Mouse (Mus musculus) left cerebral cortex, adult 11 months (tissue): Measurements from ENCODE around the gene Mettl7b.

Source experiments
- DNase-seq: peaks from one replicate; pipeline ENCODE4 v3.0.0; 2022; ENCODE audit warnings: low spot score

The Mettl7b gene

DNA sequence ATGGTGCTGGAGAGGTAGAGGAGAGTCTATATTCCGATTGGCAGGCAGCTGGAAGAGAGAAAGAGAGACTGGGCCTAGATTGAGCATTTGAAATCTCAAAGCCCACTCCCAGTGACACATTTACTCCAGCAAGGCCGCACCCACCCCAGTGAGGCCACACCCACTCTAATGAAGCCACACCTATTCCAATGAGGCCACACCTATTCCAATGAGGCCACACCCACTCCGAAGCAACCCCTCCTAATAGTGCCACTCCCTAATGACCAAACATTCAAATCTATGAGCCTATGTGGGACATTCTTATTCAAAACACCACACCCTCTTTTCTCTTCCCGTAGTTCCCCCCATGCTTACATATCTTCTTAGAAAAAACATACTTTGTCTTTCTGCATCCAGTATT, 13.3 kb downstream of the Mettl7b start:
- no peak for DNase-seq

DNA sequence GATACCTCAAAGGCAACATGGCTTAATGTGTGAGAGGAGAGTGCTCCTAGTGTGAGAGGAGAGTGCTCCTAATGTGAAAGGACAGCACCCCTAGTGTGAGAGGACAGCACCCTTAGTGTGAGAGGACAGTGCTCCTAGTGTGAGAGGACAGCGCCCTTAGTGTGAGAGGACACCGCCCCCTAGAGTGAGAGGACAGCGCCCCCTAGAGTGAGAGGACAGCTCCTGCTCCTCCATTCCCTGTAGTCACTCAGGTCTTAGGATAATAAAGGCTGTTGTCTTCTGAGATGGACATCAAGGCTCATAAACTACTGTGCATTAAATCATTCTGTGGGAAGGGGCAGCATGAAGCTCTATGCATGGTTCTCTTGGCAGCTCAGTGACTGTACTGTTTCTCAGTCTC, 15.1 kb downstream of the Mettl7b start:
- no peak for DNase-seq

DNA sequence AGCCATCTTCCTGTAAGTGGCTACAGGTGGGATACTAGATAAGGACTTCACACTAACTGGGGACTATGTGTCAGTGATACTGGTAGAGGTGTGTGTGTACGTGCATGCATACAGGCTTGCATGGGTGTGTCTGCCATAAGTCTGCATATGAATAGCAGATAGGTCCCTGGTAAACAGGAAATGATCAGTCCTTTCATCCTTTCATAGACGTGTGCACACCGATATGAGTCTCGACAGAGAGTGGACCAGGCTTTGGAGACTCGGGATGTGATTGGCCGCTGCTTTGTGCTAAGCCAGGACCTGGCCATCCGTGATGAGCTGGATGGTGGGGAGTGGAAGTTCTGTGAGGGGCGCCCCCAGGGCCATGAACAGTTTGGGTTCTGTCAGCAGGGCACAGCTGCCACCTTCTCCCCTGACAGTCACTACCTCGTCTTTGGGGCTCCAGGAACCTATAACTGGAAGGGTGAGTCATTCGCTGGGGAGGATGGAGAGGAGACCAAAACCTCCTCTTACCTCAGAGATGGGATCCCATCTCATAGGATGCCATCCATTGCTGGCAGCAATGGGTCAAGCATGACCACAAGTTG, 20.2 kb downstream of the Mettl7b start:
- DNase-seq, result no peak

DNA sequence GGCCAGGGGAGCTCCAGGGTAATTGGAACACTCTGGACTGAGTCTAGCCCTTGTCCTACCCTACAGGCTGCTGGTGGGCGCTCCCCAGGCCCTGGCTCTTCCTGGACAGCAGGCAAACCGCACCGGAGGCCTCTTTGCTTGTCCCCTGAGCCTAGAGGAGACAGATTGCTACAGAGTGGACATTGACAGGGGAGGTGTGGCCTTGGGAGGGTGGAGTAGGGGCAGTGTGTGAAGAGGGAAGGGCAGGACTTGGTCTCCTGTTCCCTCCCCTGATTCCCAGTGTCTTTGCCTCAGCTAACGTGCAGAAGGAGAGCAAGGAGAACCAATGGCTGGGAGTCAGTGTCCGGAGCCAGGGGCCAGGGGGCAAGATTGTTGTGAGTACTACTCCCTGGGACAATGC, 21.8 kb downstream of the Mettl7b start:
- DNase-seq, result no peak

DNA sequence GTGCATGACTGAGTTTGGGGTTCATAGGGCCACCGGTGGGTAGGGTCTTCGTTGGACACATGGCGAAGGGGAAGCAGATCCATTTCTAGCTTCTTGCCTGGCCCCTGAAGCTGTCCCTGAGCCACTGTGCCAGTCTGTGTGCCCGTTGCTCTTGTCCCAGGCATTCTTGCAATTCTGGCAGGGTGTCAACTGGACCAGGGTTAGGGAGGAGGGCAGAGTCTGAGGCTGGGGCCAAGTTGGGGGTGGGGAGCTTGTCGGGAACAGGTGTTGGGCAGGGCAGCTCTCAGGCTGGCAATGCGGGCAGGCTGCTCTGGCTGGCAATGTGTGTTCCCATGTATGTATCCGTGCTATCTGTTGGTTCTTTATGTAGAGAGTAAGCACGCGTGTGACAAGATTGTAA, 22.3 kb downstream of the Mettl7b start:
- no peak for DNase-seq

DNA sequence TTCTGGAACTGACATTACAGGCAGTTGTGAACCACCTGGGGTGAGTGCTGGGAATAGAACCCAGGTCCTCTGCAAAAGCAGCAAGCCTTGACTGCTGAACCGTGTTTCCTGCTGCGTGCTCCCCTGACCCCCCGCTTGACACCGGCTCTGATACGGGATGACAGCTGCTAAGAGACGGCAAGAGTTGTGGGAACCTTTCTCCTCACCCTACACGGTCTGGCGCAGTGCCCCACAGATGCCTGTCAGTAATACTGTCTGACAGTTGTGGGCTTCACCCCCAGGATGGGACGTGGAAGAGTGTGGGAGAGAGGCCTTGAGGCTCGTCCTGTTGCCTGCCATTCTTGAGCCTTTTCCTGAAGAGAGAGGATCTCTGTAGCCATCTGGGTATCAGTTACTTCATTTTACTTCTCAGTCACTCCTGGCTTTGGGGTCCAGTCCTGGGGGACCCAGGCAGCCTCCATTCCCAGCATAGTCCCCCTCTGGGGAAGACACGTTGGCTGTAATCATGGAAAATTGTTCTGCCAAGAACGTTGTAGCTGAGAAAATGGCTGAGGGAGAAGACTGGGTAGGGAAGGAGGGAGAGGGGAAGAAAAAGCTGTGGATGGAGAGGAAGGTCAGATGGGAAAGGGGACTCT, 22.9 kb downstream of the Mettl7b start:
- no peak for DNase-seq

DNA sequence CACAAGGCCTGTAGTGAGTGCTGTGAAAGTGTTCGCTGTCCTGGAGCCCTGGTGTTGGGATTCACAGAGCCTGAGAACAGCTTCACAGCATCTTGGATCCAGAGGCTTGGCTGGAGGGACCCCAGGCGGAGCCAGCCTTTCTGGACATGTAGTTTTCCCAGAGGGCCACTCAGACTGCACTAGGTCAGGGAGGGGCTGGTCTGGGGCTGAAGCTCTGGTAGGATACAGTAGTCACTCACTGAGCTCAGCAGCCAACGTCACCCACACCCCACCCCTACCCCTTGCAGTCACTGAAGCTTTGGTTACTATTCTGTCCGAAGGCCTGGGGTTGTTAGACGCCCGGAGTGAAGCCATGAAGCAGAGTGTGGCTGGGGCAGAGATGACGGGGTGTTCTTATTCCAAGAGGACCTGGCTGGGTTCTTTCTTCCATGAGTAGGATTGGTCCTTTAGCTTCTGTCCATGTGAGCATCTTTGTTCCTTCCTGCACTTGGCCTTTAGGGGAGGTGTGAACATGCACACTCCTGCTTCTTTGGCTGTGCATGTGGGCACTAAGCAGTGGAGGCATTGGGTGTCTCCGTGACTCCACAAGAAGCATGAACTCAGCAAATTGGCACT, 24.9 kb downstream of the Mettl7b start:
- no peak for DNase-seq

DNA sequence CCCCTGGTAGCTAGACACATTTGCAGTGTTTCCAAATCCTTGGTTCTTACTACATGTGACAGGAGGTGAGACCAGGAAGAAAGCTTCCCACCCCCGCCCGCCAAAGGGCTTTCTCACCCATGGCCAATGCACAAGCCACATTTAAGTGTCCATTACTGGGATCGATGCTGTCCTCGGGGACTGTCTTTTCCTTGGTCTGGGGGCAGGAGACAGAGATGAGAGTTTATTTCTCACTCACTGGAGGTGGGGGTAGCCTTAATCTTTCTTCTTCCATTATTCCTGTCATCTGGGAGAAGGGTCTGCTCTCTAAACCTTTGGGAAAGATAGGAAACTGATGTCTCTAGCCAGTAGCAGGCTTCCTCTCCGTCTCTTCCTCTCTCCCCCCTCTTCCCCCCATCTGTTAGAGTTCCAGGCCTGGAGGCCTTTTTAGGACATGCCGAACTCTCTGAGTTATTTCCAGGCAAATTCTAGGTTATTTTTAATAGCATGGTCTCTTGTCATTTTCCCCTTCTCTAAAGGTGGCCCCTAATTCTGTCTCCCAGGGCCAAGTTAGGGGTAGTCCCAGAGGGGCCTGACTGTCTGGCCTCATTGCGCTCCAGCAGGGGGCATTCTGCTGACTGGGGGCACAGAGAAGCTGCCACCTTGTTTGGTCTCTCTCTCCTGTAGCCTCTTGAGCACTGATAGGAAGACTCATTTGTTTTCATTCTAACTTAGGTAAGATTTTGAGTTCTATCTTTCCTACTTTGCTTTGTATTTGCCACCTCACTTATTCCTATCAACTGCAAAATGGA, 25.6 kb downstream of the Mettl7b start:
- DNase-seq, result no peak

DNA sequence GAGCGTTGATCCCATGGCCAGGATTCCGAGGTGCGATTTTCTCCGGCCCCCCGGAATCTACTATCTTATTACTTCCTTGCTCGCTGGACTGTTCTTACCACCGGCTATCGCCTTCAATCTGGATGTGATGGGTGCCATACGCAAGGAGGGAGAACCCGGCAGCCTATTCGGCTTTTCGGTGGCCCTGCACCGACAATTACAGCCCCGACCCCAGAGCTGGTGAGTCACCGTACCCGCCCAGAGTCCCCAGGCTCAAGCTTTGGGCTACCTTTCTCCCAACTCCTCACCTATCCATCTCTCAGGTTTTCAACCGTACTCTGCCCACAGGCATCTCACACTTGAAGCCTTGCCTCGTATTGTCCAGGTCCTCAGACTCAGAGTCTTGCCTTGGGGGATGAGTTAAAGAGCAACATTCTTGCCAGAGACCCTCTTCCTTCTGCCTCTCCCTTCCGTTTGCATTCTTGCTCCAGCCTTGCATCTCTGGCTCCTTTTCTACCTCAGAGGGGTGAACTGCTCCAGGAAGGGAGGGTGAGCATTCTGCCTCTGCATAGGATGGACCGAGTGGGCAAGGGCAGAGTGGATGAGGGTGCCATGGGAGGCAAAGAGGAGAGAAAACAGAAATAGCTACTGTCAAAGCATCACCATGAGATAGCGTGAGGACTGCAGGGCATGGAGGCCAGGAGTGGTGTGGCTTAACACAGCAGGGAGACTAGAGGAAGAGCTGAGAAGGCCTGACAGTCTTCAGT, 26.6 kb downstream of the Mettl7b start:
- DNase-seq, result no peak

DNA sequence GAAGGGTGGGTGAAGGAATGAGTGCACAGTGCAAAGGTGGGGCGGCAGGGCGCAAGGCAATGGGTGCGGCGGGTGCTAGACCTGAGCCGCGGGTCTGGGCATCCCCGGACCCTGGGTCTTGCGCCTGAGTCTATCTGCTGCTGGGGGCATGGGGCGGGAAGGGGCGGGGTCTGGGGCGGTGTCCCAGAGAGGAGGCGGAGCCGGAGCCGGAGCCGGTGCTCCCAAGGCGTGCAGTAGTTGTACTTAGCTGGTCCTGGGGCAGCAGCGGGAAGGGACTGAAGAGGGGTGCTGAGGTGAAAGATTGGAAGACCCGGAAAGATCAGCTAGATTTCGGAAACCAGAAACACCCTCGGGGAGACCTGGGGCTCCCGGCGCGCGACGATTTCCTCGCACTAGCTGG, 27.2 kb downstream of the Mettl7b start, which contains the start of gene Itga7:
Itga7 (plus strand) TSS at position 245 of the 400 bp plus-strand sequence.
- no peak for DNase-seq

DNA sequence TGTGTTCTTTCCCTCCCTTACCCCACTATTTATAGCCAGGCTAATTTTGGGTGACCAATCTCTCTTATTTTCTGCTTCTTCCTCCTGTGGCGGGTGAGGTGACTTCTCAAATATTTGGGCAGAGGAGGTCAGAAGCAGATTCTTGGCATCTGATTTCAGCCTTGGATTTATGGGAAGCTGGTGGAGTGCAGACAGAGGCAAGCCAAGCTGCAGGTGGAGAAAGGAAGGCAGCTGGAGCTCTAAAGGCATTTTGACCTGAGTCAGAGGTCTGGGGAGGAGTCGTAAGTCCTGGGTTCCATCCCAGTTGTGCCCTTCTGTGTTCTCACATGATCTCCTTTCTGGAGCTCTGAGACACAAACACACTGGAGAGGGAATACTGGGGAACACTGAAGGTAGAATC, 29.3 kb downstream of the Mettl7b start:
- no peak for DNase-seq

DNA sequence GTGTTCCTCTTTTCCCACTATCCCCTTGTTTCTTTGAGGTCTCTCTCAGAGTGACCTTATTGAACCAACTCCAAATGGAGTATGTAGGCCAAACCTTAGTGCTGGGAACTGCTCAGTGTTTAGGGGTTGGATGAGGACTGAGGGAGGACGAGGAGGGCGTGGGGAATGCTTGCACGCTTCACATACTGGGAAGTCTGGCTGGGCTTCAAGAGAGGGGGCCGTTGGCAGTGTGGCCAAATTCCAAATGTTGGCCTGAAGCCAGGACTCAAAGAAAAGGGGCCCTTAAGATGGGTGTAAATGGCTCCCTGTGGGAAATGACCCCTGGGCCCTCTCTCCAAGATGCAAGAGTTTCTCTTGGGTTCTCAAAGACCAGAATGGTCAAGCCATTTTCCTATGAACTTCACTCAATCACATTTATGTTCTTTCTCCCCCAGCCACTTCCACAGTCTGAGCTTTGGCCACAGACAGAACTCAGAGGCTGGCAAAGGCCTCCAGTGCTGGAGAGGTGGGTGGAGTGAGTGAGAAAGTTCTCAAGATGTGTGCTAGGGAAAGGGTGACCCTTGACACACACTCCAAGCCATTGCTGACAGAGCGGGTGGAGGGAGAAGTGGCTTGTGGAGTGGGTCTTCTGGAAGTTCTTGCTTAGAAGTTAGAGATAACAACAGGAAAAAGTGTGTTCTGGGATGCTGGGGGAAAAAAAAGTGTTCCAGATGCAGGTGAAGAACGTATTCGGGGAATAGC, 31.0 kb downstream of the Mettl7b start:
- no peak for DNase-seq

DNA sequence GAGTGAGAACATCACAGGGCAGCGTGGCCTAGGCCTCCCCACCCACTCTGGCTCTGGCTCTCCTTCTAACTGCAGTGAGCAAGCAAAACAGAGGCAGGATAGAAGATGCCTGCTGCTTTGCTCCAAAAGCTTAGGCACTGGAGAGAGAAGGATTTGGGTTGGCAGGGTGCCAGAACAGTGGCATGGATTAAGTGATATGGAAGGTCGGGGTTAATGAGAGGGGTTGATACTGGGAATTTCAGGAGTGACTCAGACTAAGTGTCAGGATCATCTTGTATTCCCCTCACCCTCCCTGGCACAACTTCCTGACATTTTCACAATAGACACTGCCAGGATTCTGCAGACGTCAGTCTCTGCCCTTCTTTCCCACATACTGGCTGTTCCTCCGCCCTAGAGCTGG, 32.4 kb downstream of the Mettl7b start:
- DNase-seq, result no peak

DNA sequence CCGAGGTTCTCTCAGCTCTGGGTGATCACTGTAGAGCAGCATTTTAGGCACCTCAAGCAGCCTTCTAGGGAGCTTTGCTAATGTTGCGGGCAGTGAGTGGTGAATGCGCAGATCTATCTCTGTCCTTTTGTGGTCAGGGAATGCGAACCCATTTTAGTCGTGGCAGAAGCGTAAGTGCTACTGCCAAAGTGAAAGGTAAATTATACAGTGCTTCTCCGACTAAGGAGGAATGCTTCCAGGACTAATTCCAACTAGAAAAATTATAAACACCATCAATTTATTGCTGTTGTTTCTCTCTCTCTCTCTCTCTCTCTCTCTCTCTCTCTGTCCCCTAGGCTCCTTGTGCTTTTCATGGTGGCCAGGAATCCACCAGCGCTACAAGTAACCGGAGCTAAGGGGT, 36.9 kb downstream of the Mettl7b start, which contains the start of gene Bloc1s1:
Bloc1s1 (minus strand) TSS at position 101 of the 400 bp plus-strand sequence.
- DNase-seq, result no peak

DNA sequence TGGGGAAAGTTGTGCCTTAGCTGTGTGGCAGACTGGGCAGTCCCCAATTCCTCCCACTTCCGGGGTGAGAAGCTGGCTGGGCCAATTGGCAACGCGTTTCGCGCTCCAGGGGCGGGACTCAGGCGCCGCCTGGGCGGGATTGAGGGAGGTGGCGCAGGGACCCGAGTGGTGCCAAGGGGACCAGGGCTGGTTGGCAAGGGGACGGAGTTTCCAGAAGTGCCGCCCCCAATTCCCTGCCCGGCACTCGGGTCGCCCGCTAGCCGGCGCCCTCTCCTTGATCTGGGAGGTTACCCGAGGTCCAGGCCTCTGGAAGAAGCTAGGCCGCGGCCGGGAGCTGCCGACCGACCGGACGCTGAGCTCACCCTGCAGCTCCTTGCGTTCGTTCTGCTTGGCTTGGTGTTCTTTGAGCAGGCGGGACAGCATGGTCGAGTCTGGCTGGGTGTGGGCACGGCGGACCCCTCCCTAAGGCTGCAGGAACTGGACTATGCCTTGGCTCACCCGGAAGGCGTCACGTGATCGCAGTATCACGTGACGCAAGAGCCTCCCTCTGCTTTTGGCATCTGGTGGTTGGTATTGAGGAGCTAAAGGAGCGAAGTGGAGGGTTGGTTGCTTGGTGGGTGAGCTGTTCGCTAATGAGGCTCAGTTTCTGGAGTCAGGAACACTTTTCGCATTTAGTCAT, 37.6 kb downstream of the Mettl7b start:
- peak; percentile 91 for DNase-seq

DNA sequence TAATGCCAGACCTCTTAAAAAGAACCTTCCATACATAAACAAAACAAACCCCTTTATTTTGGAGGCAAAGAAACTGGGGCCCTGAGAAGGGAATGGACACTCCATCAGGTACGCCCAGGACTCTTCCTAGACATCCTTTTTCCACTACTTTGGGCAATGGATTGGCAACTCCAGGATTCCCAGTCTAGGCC, 38.1 kb downstream of the Mettl7b start, which contains the start of gene Rdh5:
Rdh5 (minus strand) TSS at position 67 of the 191 bp plus-strand sequence.
- no peak for DNase-seq

DNA sequence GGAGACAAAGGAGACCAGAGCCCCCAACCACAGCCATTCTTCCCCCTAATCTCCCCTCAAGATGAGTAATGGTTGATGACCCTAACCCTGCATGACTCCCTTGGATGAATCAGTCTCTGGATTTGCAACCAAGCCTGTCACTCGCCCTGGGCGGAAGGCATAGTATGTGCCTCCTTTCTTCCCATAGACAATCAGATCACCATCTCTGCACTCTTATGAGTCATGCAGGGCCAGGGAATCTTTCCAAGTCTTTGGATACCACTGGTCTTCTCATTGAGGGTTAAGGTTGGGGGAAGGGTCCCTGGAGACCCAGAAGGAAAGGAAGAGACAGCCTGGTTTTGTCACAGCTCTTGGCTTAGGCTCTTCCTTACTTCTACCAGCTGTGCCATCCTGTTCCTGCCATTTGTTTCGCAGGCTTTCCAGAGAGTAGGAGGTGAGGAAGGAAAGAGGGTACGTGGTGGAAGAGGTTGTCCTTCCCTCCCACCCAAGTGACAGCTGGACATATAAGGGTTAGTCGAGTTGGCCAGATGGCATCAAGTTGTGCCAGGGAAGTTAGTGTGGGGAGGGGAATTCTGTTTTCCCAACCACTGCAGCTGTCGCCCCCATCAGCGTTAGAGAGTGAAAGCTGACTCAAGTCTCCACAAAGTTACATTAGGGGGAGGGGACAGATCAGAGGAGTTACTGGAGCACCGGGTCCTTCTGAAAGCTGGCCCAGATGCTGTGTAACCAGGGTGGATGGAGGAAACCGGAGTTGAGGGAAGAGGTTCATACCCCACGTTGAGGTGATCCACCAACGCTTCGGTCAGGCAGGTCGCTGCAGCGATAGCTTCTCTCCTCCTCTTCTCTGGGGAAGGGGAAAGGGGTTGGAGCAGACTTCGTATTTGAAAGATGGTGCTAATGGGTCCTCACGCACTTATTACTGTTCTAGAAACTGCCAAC, 38.6 kb downstream of the Mettl7b start:
- no peak for DNase-seq

DNA sequence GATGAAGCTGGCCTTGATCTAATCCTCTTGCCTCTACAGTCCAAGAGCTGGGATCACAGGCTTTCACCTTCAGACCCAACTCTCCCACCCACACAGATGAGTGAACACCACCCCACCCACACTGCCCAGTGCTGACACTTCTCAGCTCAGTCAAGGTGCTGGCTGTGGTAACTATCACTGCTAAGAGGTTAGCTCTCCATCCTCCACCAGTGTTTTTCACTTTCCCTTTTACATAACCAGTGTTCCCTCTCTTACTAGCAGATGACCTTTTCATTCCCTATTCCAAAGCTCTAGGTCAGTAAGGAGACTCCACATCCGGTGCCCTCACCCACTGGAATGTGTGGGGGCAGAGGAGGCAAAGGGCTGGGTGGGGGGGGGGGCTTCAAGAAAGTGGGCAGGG, 39.5 kb downstream of the Mettl7b start:
- DNase-seq, result no peak

DNA sequence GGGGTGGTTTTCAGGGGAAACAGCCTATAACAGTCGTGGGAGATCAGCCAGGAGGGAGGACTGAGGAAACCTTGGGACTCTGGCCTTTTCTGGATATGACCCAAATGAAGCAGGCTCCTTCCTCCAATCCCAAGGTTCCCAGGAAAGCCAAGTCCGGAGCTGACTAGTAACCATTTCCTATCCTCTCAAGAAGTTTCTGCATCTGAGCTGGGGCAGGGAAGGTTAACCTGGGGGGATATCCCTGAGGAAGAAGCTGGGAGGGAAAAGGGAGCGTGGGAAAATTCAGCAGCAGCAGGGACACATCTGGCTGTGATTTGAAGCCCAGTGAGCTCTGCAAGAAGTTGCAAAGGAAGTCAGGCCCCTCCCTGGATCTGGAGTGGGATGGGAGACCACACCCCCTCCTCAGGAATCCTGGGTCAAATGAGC, 40.0 kb downstream of the Mettl7b start:
- no peak for DNase-seq

DNA sequence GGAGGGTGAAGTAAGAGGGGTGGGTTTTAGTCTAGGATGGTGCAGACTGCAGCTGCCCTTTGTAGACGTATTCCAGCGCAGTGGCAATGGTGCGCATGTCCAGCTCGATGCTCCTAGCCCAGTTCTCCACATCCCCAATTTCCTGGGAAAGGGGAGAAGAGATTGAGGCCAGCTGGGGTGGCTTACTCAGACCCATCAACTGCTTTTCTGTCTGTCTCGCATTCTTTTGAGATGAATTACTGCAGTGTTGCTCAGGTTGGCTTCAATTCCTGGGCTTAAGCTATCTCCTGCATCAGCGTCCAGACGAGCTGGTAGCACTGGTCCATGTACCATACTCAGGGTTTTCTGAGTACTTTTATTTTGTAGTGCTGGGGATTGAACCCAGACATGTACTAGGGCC, 40.8 kb downstream of the Mettl7b start:
- no peak for DNase-seq
